Comparison of ENCODE assay signal across 19 mouse cellular contexts in genomic region chr3:90617586-90617985, GRCm38 (mm10). TPM values are rescaled to one million over a fixed set of nuclear protein-coding genes. Genes with fewer than 3 reads are reported as not detected.
DNase-seq lines count a peak whose midpoint lies in the region; TF ChIP-seq lines count a peak whose summit lies in the region.
"Had no signal": no experiment of that assay in that cellular context is flagged by ENCODE, and none has a peak within 500 bp of the region (broad histone marks: within the 10 kb centered on the region; RNA-seq: fewer than 3 reads in every experiment).

No protein-coding gene starts in this region.

- DNase-seq in gastrocnemius, adult 2 months, result no peak
- DNase-seq in gastrocnemius, postnatal 25 days, result no peak
- no peak for DNase-seq in lung, adult 2 months
- DNase-seq in lung, postnatal 4 days, result no peak
- DNase-seq in ZHBTc4 (ENCODE audit: low read depth, low spot score), result peak; percentile 35
- peak; percentile 69 for DNase-seq in splenic B cell, adult 2 months (ENCODE audit: low read depth, low spot score)
- DNase-seq in neural tube, embryonic 10.5 days (ENCODE audit: extremely low spot score, low spot score), result no peak
- no peak for DNase-seq in ovary, postnatal 14 days (ENCODE audit: low spot score)
- DNase-seq: cerebellum, adult 8-10 months; heart, adult 18-20 months had no signal

- no peaks in the 10 kb centered on the region for H3K36me3 ChIP-seq in splenic B cell, adult 2 months (ENCODE audit: control insufficient read depth, insufficient read depth, low read length, poor library complexity, severe bottlenecking)
- H3K36me3 ChIP-seq: embryonic facial prominence, embryonic 10.5 days; liver, embryonic 15.5 days had no signal

- peak; percentile 45 for TF ChIP-seq CTCF in gastrocnemius, adult 2 months (IDR thresholded peaks at IDR 0.05)
- TF ChIP-seq CTCF in lung, adult 2 months (IDR thresholded peaks at IDR 0.05; ENCODE audit: insufficient read depth, low read length), result 0 out of 2 replicates have a peak, but pooled peaks have one; percentile 3

- intact Hi-C loops in gastrocnemius, adult 2 months (cut with DNase I), result loop anchor here (5.0 kb wide), 2 partner anchors 90 to 105 kb away; partner anchors contain the start of genes S100a1, S100a13 and S100a14

- H3K27ac ChIP-seq in gastrocnemius, adult 2 months, result no peak overlapping the region
- H3K27ac ChIP-seq: embryonic facial prominence, embryonic 10.5 days; liver, embryonic 15.5 days had no signal

- no peak for TF ChIP-seq POLR2A in lung, adult 2 months (IDR thresholded peaks at IDR 0.05; ENCODE audit: borderline replicate concordance, extremely low read depth, low read depth, low read length)

- H3K4me3 ChIP-seq in gastrocnemius, adult 2 months, result no peak overlapping the region
- no peak overlapping the region for H3K4me3 ChIP-seq in lung, adult 2 months (replicated peaks; ENCODE audit: extremely low read depth, low read depth, low read length)
- H3K4me3 ChIP-seq: embryonic facial prominence, embryonic 10.5 days; liver, embryonic 15.5 days; megakaryocyte, embryonic 14.5 days had no signal

- H3K27me3 ChIP-seq in splenic B cell, adult 2 months (ENCODE audit: control insufficient read depth, insufficient read depth, low read length, poor library complexity, severe bottlenecking), result no peaks in the 10 kb centered on the region

- WGBS in lung, adult 2 months, result 13% methylated on average over 1 of the region's 1 CpGs

- H3K4me1 ChIP-seq in lung, adult 2 months (ENCODE audit: control insufficient read depth, insufficient read depth, low read length), result 0 out of 2 replicates have a peak, but pooled peaks cover 2% of the 10 kb centered on the region

RNA-seq across cellular contexts. Expression of gene S100a6, which starts 4.9 kb away (rescaled TPM):
- 100 to 1,000 TPM in 1 of 2 experiments, 10 to 100 TPM in 1; 52.2 to 123 TPM for total RNA-seq in gastrocnemius, adult 2 months (2021)
- total RNA-seq in gastrocnemius, postnatal 25 days (2021), result 100 to 1,000 TPM in 1 of 2 experiments, 10 to 100 TPM in 1; 65.8 to 112 TPM
- 439 and 454 TPM in 2 replicates for polyA plus RNA-seq in lung, adult 2 months (2012; rRNA removed)

RNA-seq across cellular contexts. Expression of gene S100a5, which starts 9.3 kb away (rescaled TPM):
- total RNA-seq in gastrocnemius, adult 2 months (2021), result 1 to 10 TPM in 1 of 2 experiments, not detected in 1; 2.7 TPM
- not detected for total RNA-seq in gastrocnemius, postnatal 25 days (2021)
- not detected in 2 replicates for polyA plus RNA-seq in lung, adult 2 months (2012; rRNA removed)
- total RNA-seq: heart, adult 18-20 months; heart, postnatal 25 days; left cerebral cortex, postnatal 36 days had no signal
- polyA plus RNA-seq: activated CD4-positive, CD25-positive, alpha-beta regulatory T cell, adult 4 months; embryonic facial prominence, embryonic 10.5 days; inflammation-experienced regulatory T-cells, adult 6 months; liver, embryonic 15.5 days; small intestine, adult 2 months had no signal

RNA-seq across cellular contexts. Expression of gene S100a4, which starts 14.0 kb away (rescaled TPM):
- 10 to 100 TPM in 1 of 2 experiments, 1 to 10 TPM in 1; 9.5 to 17.4 TPM for total RNA-seq in gastrocnemius, adult 2 months (2021)
- 10 to 100 TPM; 11.3 to 23.2 TPM for total RNA-seq in gastrocnemius, postnatal 25 days (2021)
- polyA plus RNA-seq in lung, adult 2 months (2012; rRNA removed), result 28.9 and 51.0 TPM in 2 replicates

RNA-seq across cellular contexts. Expression of gene Gm42674, which starts 15.9 kb away (rescaled TPM):
- total RNA-seq in gastrocnemius, adult 2 months (2021), result not detected
- total RNA-seq in gastrocnemius, postnatal 25 days (2021), result not detected
- polyA plus RNA-seq in lung, adult 2 months (2012; rRNA removed), result not detected in 2 replicates
- total RNA-seq: heart, adult 18-20 months; heart, postnatal 25 days; left cerebral cortex, postnatal 36 days had no signal
- polyA plus RNA-seq: activated CD4-positive, CD25-positive, alpha-beta regulatory T cell, adult 4 months; embryonic facial prominence, embryonic 10.5 days; inflammation-experienced regulatory T-cells, adult 6 months; liver, embryonic 15.5 days; small intestine, adult 2 months had no signal

RNA-seq across cellular contexts. Expression of gene S100a2, which starts 27.5 kb away (rescaled TPM):
- not detected for total RNA-seq in gastrocnemius, adult 2 months (2021)
- not detected for total RNA-seq in gastrocnemius, postnatal 25 days (2021)
- polyA plus RNA-seq in lung, adult 2 months (2012; rRNA removed), result not detected in 2 replicates
- total RNA-seq: heart, adult 18-20 months; heart, postnatal 25 days; layer of hippocampus, adult 18-20 months; left cerebral cortex, postnatal 36 days had no signal
- polyA plus RNA-seq: activated CD4-positive, CD25-positive, alpha-beta regulatory T cell, adult 4 months; embryonic facial prominence, embryonic 10.5 days; liver, embryonic 15.5 days; small intestine, adult 2 months had no signal

Comparison
In these comparisons a context has a peak if more than half of its experiments do, and no peak if none do; other contexts are left out.
1. DNase-seq: peak in ZHBTc4 (single experiment) and splenic B cell, adult 2 months (single experiment); none in gastrocnemius, adult 2 months (single experiment), gastrocnemius, postnatal 25 days (single experiment), lung, adult 2 months (single experiment), lung, postnatal 4 days (0 of 2), neural tube, embryonic 10.5 days (single experiment) and ovary, postnatal 14 days (single experiment).